ENCODE assay signal across 8 mouse cellular contexts in the genomic region with DNA sequence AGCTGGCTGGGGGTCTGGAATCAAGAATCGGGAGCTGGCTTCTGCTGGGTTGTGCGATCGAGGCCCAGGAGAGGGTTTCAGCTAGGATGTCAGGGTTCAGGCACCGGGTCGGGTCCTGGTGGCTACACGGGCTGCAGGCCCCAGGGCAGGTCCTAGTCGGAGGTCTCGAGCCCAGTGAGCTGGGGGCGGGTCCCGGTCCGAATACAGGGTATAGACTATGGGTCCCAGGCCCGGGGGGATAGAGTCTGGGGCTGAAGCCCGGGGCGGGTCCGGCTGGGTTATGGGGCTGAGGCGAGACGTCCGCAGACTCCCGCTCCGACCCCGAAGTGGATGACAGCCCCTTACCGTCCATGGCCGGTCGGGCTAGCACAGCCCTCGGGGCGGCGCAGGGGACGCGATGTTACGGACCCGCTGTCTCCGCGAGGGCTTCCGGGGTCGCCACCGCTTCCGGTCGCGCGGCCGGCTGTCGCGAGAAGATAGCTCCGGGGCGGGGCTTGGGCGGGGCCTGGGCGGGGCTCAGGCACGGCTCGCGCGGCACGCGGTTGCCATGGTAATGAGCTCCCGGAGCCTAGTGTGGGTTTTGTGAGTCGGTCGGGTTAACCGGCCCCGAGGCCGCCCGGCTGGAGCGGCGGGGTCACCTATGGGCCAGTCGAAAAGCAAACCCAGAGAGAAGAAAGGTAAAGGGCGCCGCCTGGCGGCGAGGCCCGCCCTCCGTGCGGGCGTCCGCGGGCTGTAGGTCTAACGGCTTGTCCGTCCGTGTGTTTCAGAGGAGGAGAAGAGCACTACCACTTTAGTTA. TPM values are rescaled to one million over a fixed set of nuclear protein-coding genes. Genes with fewer than 3 reads are reported as not detected.
DNase-seq lines count a peak whose midpoint lies in the region; ATAC-seq lines count a peak whose summit lies in the region.

Gene Chmp1a (minus strand): TSS at position 443 of the 797 bp plus-strand sequence.
Gene Spata33 (plus strand): TSS at position 512 of the 797 bp plus-strand sequence.

- DNase-seq in adrenal gland, adult 2 months: peak; percentile 96
- DNase-seq in embryo, embryonic 10.5 days (ENCODE audit: low spot score): peak; percentile 97
- peak; percentile 88 for DNase-seq in gastrocnemius, postnatal 14 days
- peak; percentile 85 to 87 for DNase-seq in left cerebral cortex, postnatal 36 days (ENCODE audit: low spot score in 2 of 2)
- DNase-seq in midbrain, embryonic 10.5 days (ENCODE audit: low spot score): peak; percentile 99
- peak; percentile 83 to 85 for DNase-seq in right cerebral cortex, postnatal 36 days (ENCODE audit: low spot score in 2 of 2)
- peak; percentile 96 for DNase-seq in yolk sac, embryonic 10.5 days (ENCODE audit: low spot score)

- peaks cover 28% of the 10 kb centered on the region for H3K36me3 ChIP-seq in midbrain, embryonic 10.5 days

- WGBS in midbrain, embryonic 10.5 days: 1% methylated on average over 76 of the region's 76 CpGs

- ATAC-seq in inflammation-experienced regulatory T-cells, adult 6 months: peak; percentile 93

- H3K27ac ChIP-seq in midbrain, embryonic 10.5 days (replicated peaks): peak within 1 kb of the TSS; percentile 87

- peak within 1 kb of the TSS; percentile 99 for H3K4me3 ChIP-seq in midbrain, embryonic 10.5 days

- no peaks in the 10 kb centered on the region for H3K9me3 ChIP-seq in midbrain, embryonic 10.5 days (replicated peaks)

- H3K4me1 ChIP-seq in midbrain, embryonic 10.5 days: peaks cover 28% of the 10 kb centered on the region

- intact Hi-C loops in gastrocnemius, postnatal 14 days (cut with DNase I; ENCODE audit: low total_unique reads): no loop called here
- intact Hi-C loops in left cerebral cortex, postnatal 36 days (cut with DNase I): loop anchor here (10.0 kb wide), 1 partner anchor 318 kb away; no protein-coding TSS in a partner anchor

- H3K27me3 ChIP-seq in midbrain, embryonic 10.5 days (ENCODE audit: low read depth, poor library complexity, severe bottlenecking): no peaks in the 10 kb centered on the region

RNA-seq across cellular contexts. Expression of gene Chmp1a, which starts in this region (rescaled TPM):
- 100 to 1,000 TPM; 104 to 107 TPM for total RNA-seq in adrenal gland, adult 2 months (2021)
- polyA plus RNA-seq in adrenal gland, adult 2 months (2012; rRNA removed): 102 and 105 TPM in 2 replicates
- 10 to 100 TPM; 41.6 to 53.3 TPM for total RNA-seq in gastrocnemius, postnatal 14 days (2021)
- 100 to 1,000 TPM; 110 to 199 (median 154) TPM for polyA plus RNA-seq in inflammation-experienced regulatory T-cells, adult 6 months (2017; shearing (Covaris generic))
- 100 to 1,000 TPM in 1 of 2 experiments, 10 to 100 TPM in 1; 95.8 to 113 TPM for total RNA-seq in left cerebral cortex, postnatal 36 days (2021)
- polyA plus RNA-seq in midbrain, embryonic 10.5 days (2016; fragmentation: Nextera tagmentation; extraction: Ambion mirVana): 139 and 156 TPM in 2 replicates

RNA-seq across cellular contexts. Expression of gene Spata33, which starts in this region (rescaled TPM):
- total RNA-seq in adrenal gland, adult 2 months (2021): 1 to 10 TPM; 1.0 to 6.9 TPM
- polyA plus RNA-seq in adrenal gland, adult 2 months (2012; rRNA removed): 0.70 and 0.71 TPM in 2 replicates
- 1 to 10 TPM; 1.6 to 1.8 TPM for total RNA-seq in gastrocnemius, postnatal 14 days (2021)
- polyA plus RNA-seq in inflammation-experienced regulatory T-cells, adult 6 months (2017; shearing (Covaris generic)): not detected
- 1 to 10 TPM; 6.4 to 7.5 TPM for total RNA-seq in left cerebral cortex, postnatal 36 days (2021)
- 6.1 TPM in 2 replicates for polyA plus RNA-seq in midbrain, embryonic 10.5 days (2016; fragmentation: Nextera tagmentation; extraction: Ambion mirVana)

Comparison
In these comparisons a context has a peak if more than half of its experiments do, and no peak if none do; other contexts are left out.
1. Peak in every context shown above with its lines: DNase-seq, ATAC-seq, H3K4me3 ChIP-seq and H3K27ac ChIP-seq.